Mouse (Mus musculus) midbrain, postnatal 0 days (tissue): Measurements from ENCODE around the gene Prr5. TPM values are rescaled to one million over a fixed set of nuclear protein-coding genes. Genes with fewer than 3 reads are reported as not detected.

Experiments
- ATAC-seq: fragments of 200-750 bp; cut with Nextera tagmentation; 2 replicates; pipeline ENCODE4 v1.8.0; 2017; ENCODE audit warnings: moderate number of reproducible peaks, mild to moderate bottlenecking, moderate TSS enrichment, moderate library complexity; ENCODE audit not compliant: low FRiP score
- DNase-seq: peaks from one replicate; pipeline ENCODE4 v3.0.0-alpha.2; 2015; ENCODE audit warnings: low spot score
- H3K27ac ChIP-seq: fragments of 300-500 bp; sonication (generic); 2 replicates; pipeline ENCODE4 v1.5.1; 2014; ENCODE audit warnings: low read depth, mild to moderate bottlenecking, low read length, mixed read lengths
- H3K27me3 ChIP-seq: fragments of 300-500 bp; sonication (generic); 2 replicates; pipeline ENCODE4 v1.6.1; 2014; ENCODE audit warnings: low read length, control low read depth, mixed read lengths; ENCODE audit not compliant: insufficient read depth
- H3K36me3 ChIP-seq: fragments of 300-500 bp; sonication (generic); 2 replicates; pipeline ENCODE4 v1.6.1; 2014; ENCODE audit warnings: low read length, control low read depth, mixed read lengths; ENCODE audit not compliant: insufficient read depth
- H3K4me1 ChIP-seq: fragments of 300-500 bp; sonication (generic); 2 replicates; pipeline ENCODE4 v1.6.1; 2014; ENCODE audit warnings: mild to moderate bottlenecking, control low read depth, antibody characterized with exemption, low read length, mixed read lengths; ENCODE audit not compliant: insufficient read depth
- H3K4me2 ChIP-seq: fragments of 300-500 bp; sonication (generic); 2 replicates; pipeline ENCODE4 v1.6.1; 2014; ENCODE audit warnings: low read depth, mild to moderate bottlenecking, low read length, mixed read lengths; ENCODE audit not compliant: poor library complexity, severe bottlenecking
- H3K4me3 ChIP-seq: fragments of 300-500 bp; sonication (generic); 2 replicates; pipeline ENCODE4 v1.5.1; 2014; ENCODE audit warnings: low read depth, mild to moderate bottlenecking, low read length, moderate library complexity
- H3K9ac ChIP-seq: fragments of 300-500 bp; sonication (generic); replicated peaks from 2 replicates; pipeline ENCODE4 v1.6.1; 2014; ENCODE audit warnings: mild to moderate bottlenecking, low read length, moderate library complexity, mixed read lengths; ENCODE audit not compliant: poor library complexity, severe bottlenecking
- H3K9me3 ChIP-seq: fragments of 300-500 bp; sonication (generic); 2 replicates; pipeline ENCODE4 v1.6.1; 2016; ENCODE audit warnings: low read length, control low read depth
- CTCF ChIP-seq: IDR thresholded peaks from 2 replicates; pipeline ENCODE4 v1.5.1; 2016; ENCODE audit warnings: antibody characterized with exemption, mild to moderate bottlenecking
- WGBS: fragments of 180-500 bp; shearing (Covaris S2); extraction: QIAGEN DNeasy Blood & Tissue Kit; methylation state at CpG from one replicate; pipeline ENCODE4 v1.1.7; 2014; 5-methylcytosine and 5-hydroxymethylcytosine counted together
- polyA plus RNA-seq: library from polyadenylated mRNA; unstranded; fragments of >200 nt; fragmentation: Nextera tagmentation; extraction: Ambion mirVana; gene quantifications from 2 replicates; pipeline ENCODE4 v1.2.1, GENCODE M21; 2015
- total RNA-seq: library from RNA; depleted of rRNA; stranded (reverse); fragments of >200 nt; gene quantifications from 2 replicates; pipeline ENCODE4 v1.2.3, GENCODE M21; 2014

The Prr5 gene
- total and polyA plus RNA-seq, 2 experiments from 2014 or later = 33.4 to 37.8 TPM

- peak overlapping the region; percentile 76 for H3K27ac ChIP-seq
- ATAC-seq = peak; percentile 10; the same call in 1 of the 2 replicates
- TF ChIP-seq CTCF = no peak
Measured at GRCm38 (mm10) chr15:84664542-84665460, 4.6 kb upstream of the Prr5 start.

GRCm38 (mm10) chr15:84665662-84666061, 3.8 kb upstream of the Prr5 start:
- no peak for DNase-seq
- 55% methylated on average over 9 of the region's 9 CpGs for WGBS
- Histone ChIP-seq H3K27me3 (no peaks in the 10 kb centered on the region), H3K36me3 (no peaks in the 10 kb centered on the region), H3K9ac (no peak overlapping the region), H3K4me2 (peak overlapping the region; percentile 95; the same call in 1 of the 2 replicates), H3K9me3 (no peaks in the 10 kb centered on the region), H3K4me3 (no peak overlapping the region), H3K4me1 (peaks cover 15% of the 10 kb centered on the region; the same call in 1 of the 2 replicates), H3K27ac (no peak overlapping the region)
- no peak for ATAC-seq
- no peak for TF ChIP-seq CTCF

More at GRCm38 (mm10) chr15:84664542-84665460, 4.6 kb upstream of the Prr5 start:
- peak; percentile 67 for DNase-seq
- Histone ChIP-seq H3K9me3 (no peaks in the 10 kb centered on the region), H3K36me3 (no peaks in the 10 kb centered on the region), H3K27me3 (no peaks in the 10 kb centered on the region), H3K4me1 (peaks cover 15% of the 10 kb centered on the region; the same call in 1 of the 2 replicates), H3K4me2 (peak overlapping the region; percentile 95), H3K4me3 (peak overlapping the region; percentile 74), H3K9ac (peak overlapping the region; percentile 88; the same call in 1 of the 2 replicates)
- WGBS = 21% methylated on average over 16 of the region's 16 CpGs

GRCm38 (mm10) chr15:84666065-84666464, 3.4 kb upstream of the Prr5 start:
- Histone ChIP-seq H3K9me3 (no peaks in the 10 kb centered on the region), H3K36me3 (no peaks in the 10 kb centered on the region), H3K27me3 (no peaks in the 10 kb centered on the region), H3K9ac (no peak overlapping the region), H3K4me3 (no peak overlapping the region), H3K4me1 (peaks cover 15% of the 10 kb centered on the region; the same call in 1 of the 2 replicates), H3K27ac (no peak overlapping the region), H3K4me2 (no peak overlapping the region)
- peak; percentile 66 for DNase-seq
- no peak for TF ChIP-seq CTCF
- WGBS = 48% methylated on average over 4 of the region's 4 CpGs
- no peak for ATAC-seq

- H3K27ac ChIP-seq = no peak overlapping the region
- DNase-seq = no peak
- no peaks in the 10 kb centered on the region for H3K9me3 ChIP-seq
- no peak for ATAC-seq
- no peaks in the 10 kb centered on the region for H3K36me3 ChIP-seq
- TF ChIP-seq CTCF = no peak
- peaks cover 15% of the 10 kb centered on the region; the same call in 1 of the 2 replicates for H3K4me1 ChIP-seq
- H3K27me3 ChIP-seq = no peaks in the 10 kb centered on the region
- WGBS = 81% methylated on average over 6 of the region's 6 CpGs
- H3K9ac ChIP-seq = no peak overlapping the region
- H3K4me2 ChIP-seq = no peak overlapping the region
- no peak overlapping the region for H3K4me3 ChIP-seq
Measured at GRCm38 (mm10) chr15:84667601-84668000, 1.8 kb upstream of the Prr5 start.

DNA sequence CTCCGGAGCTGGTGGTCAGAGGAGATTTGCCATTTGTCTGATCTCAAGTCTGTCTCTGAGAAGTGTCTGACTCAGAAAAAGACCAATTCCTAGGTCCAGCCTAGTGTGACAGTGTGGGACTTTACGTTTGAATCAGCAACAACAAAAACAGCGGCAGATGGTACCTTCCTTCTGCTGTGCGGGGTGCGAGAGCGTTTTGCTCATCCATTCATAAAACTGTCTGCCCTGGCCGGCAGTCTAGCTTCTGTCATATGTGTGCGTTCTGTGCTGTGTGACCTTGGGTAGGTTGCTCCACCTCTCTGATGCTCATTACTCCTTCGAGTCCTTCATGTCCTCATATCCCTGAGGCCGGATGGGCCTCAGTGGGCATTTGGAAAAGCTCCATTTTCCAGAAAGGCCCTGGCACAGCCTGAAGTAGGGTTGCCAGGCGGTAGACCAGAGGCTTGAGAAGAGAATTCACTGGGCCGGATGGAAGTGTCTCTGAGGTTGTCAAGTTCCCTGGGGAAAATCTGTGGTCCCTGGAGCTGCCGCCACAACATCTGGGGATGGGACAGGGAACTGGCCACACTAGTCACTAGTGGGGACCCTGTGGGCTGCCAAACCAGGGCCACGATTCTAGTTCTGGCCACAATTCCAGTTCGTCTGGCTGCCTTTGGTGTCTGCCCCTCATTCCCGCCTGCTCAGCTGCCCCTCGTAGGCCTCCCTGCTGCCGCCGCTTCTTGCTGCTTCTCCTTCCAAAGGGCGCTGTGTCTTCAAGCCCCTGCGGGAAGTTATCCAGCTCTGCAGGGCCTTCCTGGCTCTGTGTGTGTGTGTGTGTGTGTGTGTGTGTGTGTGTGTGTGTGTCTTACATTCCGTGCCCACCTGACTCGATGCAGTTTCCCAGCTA, 594 bp downstream of the Prr5 start:
- Histone ChIP-seq H3K4me1 (peaks cover 7% of the 10 kb centered on the region; the same call in 1 of the 2 replicates), H3K4me2 (no peak overlapping the region), H3K27ac (peak overlapping the region; percentile 43; the same call in 1 of the 2 replicates), H3K4me3 (no peak overlapping the region), H3K27me3 (no peaks in the 10 kb centered on the region), H3K36me3 (no peaks in the 10 kb centered on the region), H3K9me3 (no peaks in the 10 kb centered on the region), H3K9ac (no peak overlapping the region)
- TF ChIP-seq CTCF = no peak
- DNase-seq (peak; percentile 66), ATAC-seq (no peak; the same call in 1 of the 2 replicates)
- 72% methylated on average over 23 of the region's 23 CpGs for WGBS
